Mouse (Mus musculus) embryonic facial prominence, embryonic 12.5 days (tissue): ENCODE results near the gene Purb. TPM values are rescaled to one million over a fixed set of nuclear protein-coding genes. Genes with fewer than 3 reads are reported as not detected.

Source experiments
- ATAC-seq: fragments of 200-750 bp; cut with Nextera tagmentation; 2 replicates; pipeline ENCODE4 v1.8.0; 2017; ENCODE audit not compliant: insufficient number of reproducible peaks, insufficient read depth, low FRiP score, low TSS enrichment
- H3K27ac ChIP-seq: fragments of 300-500 bp; sonication (generic); 2 replicates; pipeline ENCODE4 v1.5.1; 2016; ENCODE audit warnings: mild to moderate bottlenecking
- H3K27me3 ChIP-seq: fragments of 300-500 bp; sonication (generic); 2 replicates; pipeline ENCODE4 v1.6.1; 2016; ENCODE audit warnings: mild to moderate bottlenecking, moderate library complexity
- H3K36me3 ChIP-seq: fragments of 300-500 bp; sonication (generic); 2 replicates; pipeline ENCODE4 v1.6.1; 2016; ENCODE audit warnings: mild to moderate bottlenecking
- H3K4me1 ChIP-seq: fragments of 300-500 bp; sonication (generic); 2 replicates; pipeline ENCODE4 v1.6.1; 2016
- H3K4me2 ChIP-seq: fragments of 300-500 bp; sonication (generic); replicated peaks from 2 replicates; pipeline ENCODE4 v1.6.1; 2016; ENCODE audit warnings: mild to moderate bottlenecking, moderate library complexity
- H3K4me3 ChIP-seq: fragments of 300-500 bp; sonication (generic); 2 replicates; pipeline ENCODE4 v1.5.1; 2016; ENCODE audit warnings: mild to moderate bottlenecking
- H3K9ac ChIP-seq: fragments of 300-500 bp; sonication (generic); 2 replicates; pipeline ENCODE4 v1.6.1; 2016; ENCODE audit warnings: mild to moderate bottlenecking, moderate library complexity
- H3K9me3 ChIP-seq: fragments of 300-500 bp; sonication (generic); 2 replicates; pipeline ENCODE4 v1.6.1; 2016; ENCODE audit warnings: mild to moderate bottlenecking, moderate library complexity
- WGBS: fragments of 180-500 bp; shearing (Covaris S2); methylation state at CpG from one replicate; pipeline ENCODE4 v1.1.7; 2016; 5-methylcytosine and 5-hydroxymethylcytosine counted together
- polyA plus RNA-seq: library from polyadenylated mRNA; unstranded; fragments of >200 nt; fragmentation: Nextera tagmentation; extraction: Ambion mirVana; gene quantifications from 2 replicates; pipeline ENCODE4 v1.2.1, GENCODE M21; 2016

The Purb gene
- polyA plus RNA-seq, 1 experiment from 2014 or later = 21.7 TPM

DNA sequence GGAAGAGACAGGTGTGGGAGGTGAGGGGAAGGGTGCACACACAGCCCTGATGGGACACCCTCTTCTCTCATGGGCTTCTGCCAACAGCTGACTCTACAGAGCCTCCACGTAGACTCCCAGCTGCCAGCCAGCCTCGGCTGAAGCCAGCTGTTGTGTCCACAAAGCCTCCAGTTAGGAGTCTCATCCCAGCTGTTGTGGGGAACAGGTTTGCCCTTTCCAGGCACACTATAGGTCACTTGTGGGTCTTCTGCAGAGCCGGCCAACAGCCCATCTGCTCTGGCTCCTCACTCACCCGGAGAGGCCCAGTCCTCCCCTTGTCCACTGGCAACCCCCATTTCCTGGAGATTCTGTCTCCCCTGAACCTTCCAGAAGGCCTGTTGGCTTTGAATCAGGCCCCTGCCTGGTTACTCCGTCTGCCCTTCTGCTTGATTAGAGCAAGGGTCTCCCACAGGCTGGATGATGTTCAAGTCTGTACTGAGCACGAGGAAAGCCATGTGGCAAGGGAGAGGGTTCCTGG, 6.0 kb upstream of the Purb start:
- WGBS = 75% methylated on average over 6 of the region's 6 CpGs
- Histone ChIP-seq H3K9ac (no peak overlapping the region), H3K27ac (no peak overlapping the region), H3K9me3 (no peaks in the 10 kb centered on the region), H3K4me3 (no peak overlapping the region), H3K4me2 (no peak overlapping the region), H3K4me1 (no peaks in the 10 kb centered on the region), H3K36me3 (no peaks in the 10 kb centered on the region), H3K27me3 (no peaks in the 10 kb centered on the region)
- ATAC-seq = no peak

- ATAC-seq = no peak
- 84% methylated on average over 13 of the region's 13 CpGs for WGBS
- H3K36me3 ChIP-seq = no peaks in the 10 kb centered on the region
Measured at GRCm38 (mm10) chr11:6480681-6481405, 5.1 kb upstream of the Purb start.

GRCm38 (mm10) chr11:6480191-6480590, 4.5 kb upstream of the Purb start:
- H3K27me3 ChIP-seq = no peaks in the 10 kb centered on the region
- no peak overlapping the region for H3K4me3 ChIP-seq
- H3K36me3 ChIP-seq = no peaks in the 10 kb centered on the region
- no peak overlapping the region for H3K4me2 ChIP-seq
- H3K4me1 ChIP-seq = no peaks in the 10 kb centered on the region
- no peak for ATAC-seq
- 69% methylated on average over 7 of the region's 7 CpGs for WGBS
- H3K9me3 ChIP-seq = no peaks in the 10 kb centered on the region
- H3K27ac ChIP-seq = no peak overlapping the region
- H3K9ac ChIP-seq = no peak overlapping the region

More at GRCm38 (mm10) chr11:6480681-6481405, 5.1 kb upstream of the Purb start:
- Histone ChIP-seq H3K9ac (no peak overlapping the region), H3K4me3 (no peak overlapping the region), H3K4me2 (no peak overlapping the region), H3K27ac (no peak overlapping the region), H3K4me1 (no peaks in the 10 kb centered on the region), H3K9me3 (no peaks in the 10 kb centered on the region), H3K27me3 (no peaks in the 10 kb centered on the region)

DNA sequence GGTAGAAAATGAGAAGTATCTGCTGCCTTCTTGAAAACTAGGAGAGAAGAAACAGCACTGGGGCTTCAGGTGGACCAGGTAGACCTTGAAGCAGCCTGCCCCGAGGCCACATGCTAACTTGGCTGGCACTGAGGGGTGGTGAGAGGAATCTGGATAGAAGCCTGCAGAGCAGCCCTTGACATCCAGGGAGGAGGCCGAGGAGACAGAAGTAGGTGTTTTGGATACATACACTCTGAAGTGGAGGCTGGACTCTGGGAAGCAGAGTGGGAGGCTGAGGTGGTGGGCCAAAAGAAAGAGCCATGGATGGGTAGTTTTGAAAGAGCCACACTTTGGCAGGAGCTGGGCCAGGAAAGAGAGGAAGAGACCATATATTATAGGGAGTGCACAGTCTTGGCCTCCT, 3.5 kb upstream of the Purb start:
- H3K4me2 ChIP-seq = no peak overlapping the region
- no peaks in the 10 kb centered on the region for H3K9me3 ChIP-seq
- H3K27me3 ChIP-seq = no peaks in the 10 kb centered on the region
- H3K4me1 ChIP-seq = peaks cover 1% of the 10 kb centered on the region; the same call in 1 of the 2 replicates
- no peak overlapping the region for H3K9ac ChIP-seq
- H3K27ac ChIP-seq = no peak overlapping the region
- no peak overlapping the region for H3K4me3 ChIP-seq
- no peak for ATAC-seq
- H3K36me3 ChIP-seq = no peaks in the 10 kb centered on the region
- 74% methylated on average over 2 of the region's 2 CpGs for WGBS

DNA sequence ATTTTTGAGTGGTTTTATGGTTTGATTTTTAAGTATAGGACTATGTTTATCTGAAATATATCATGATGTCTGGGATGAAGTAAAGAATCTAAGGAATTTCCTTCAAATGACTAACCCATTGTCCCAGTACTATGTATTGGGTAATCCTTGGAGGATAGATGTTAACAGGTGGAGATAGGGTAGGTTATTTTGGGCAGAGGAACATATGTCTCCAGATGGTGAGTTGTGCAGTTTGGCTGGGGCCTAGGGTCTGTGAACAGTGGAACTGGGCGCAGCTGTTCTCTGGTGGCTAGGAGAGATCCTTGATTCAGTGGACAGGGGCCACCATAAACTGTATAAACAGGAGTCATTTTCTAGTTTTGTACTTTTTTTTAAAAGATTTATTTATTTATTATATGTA, 1.6 kb upstream of the Purb start:
- 84% methylated on average over 1 of the region's 1 CpGs for WGBS

DNA sequence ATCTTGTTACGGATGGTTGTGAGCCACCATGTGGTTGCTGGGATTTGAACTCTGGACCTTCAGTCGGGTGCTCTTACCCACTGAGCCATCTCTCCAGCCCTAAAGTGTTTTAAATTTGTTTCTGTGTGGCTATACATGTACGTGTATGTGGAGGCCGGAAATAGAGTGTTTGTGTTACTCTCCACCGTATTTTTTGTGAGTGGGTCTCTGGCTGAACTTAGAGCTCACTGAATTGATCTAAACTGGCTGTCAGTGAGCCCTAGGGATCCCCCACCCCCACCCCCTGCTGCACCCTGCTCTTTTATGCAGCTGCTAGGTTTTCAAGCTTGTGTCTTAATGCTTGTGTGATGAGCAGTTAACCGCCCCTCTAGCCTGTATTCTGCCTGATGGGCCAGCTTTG, 1.2 kb upstream of the Purb start:
- WGBS = 70% methylated on average over 6 of the region's 6 CpGs
- H3K27me3 ChIP-seq = no peaks in the 10 kb centered on the region

More for the DNA sequence above, 1.6 kb upstream of the Purb start:
- H3K9me3 ChIP-seq = no peaks in the 10 kb centered on the region
- no peaks in the 10 kb centered on the region for H3K36me3 ChIP-seq
- no peak overlapping the region for H3K4me2 ChIP-seq
- no peak overlapping the region for H3K9ac ChIP-seq
- no peak for ATAC-seq
- no peak overlapping the region for H3K27ac ChIP-seq
- peaks cover 16% of the 10 kb centered on the region for H3K4me1 ChIP-seq
- no peak overlapping the region for H3K4me3 ChIP-seq
- H3K27me3 ChIP-seq = no peaks in the 10 kb centered on the region

DNA sequence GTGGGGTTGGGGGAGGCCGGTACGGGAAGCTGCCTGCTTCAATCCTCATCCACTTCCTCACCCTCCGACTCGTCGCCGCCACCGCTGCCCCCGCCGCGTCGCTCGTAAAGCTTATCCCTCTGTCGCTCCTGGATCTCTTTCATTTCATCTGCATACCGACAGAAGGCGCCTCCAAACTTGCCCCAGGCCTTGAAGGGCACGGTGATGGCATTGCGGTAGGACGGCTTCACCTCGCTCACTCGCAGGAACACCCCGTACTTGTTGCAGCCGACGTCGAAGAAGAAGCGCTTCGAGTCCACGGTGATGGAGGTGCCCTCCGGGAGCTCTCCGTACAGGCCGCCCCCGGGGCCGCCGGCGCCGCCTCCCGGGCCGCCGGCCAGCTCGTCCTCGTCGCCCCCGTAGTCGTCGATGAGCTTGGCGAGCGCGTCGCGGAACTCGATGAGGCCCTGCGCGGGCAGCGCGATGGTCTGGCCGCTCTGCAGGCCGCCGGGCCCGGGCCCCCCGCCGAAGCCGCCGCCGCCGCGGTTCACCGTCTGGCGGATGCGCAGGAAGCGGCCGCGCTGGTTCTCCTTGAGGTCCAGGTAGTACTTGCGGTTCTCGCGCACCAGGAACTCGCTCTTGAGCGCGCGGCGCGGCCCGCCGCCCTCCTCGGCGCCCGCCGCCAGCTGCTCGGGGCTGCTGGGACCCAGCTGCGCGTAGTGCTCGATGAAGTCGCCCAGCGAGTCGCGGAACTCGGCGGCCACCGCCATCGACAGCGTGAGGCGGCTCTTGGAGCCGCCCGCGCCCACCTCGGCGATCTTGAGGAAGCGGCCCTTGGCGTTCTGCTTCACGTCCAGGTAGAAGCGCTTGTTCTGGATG, 614 bp downstream of the Purb start:
- 0 out of 2 replicates have a peak, but pooled peaks have one; percentile 3 for ATAC-seq
- Histone ChIP-seq H3K4me1 (peaks cover 34% of the 10 kb centered on the region), H3K36me3 (no peaks in the 10 kb centered on the region), H3K27me3 (no peaks in the 10 kb centered on the region), H3K9me3 (no peaks in the 10 kb centered on the region), H3K9ac (peak overlapping the region; percentile 92), H3K27ac (peak overlapping the region; percentile 98), H3K4me2 (peak overlapping the region; percentile 90), H3K4me3 (peak overlapping the region; percentile 99)
- WGBS = under 1% methylated on average over 109 of the region's 109 CpGs

More for the DNA sequence above, 1.2 kb upstream of the Purb start:
- Histone ChIP-seq H3K36me3 (no peaks in the 10 kb centered on the region), H3K4me3 (no peak overlapping the region), H3K9ac (no peak overlapping the region), H3K27ac (no peak overlapping the region), H3K9me3 (no peaks in the 10 kb centered on the region), H3K4me2 (no peak overlapping the region), H3K4me1 (peaks cover 19% of the 10 kb centered on the region)
- ATAC-seq = no peak

GRCm38 (mm10) chr11:6474381-6474780, 1.3 kb downstream of the Purb start:
- Histone ChIP-seq H3K4me1 (peaks cover 36% of the 10 kb centered on the region), H3K27ac (peak overlapping the region; percentile 98), H3K4me2 (peak overlapping the region; percentile 90), H3K4me3 (peak overlapping the region; percentile 99), H3K36me3 (no peaks in the 10 kb centered on the region), H3K9ac (peak overlapping the region; percentile 92), H3K27me3 (no peaks in the 10 kb centered on the region), H3K9me3 (no peaks in the 10 kb centered on the region)
- no peak for ATAC-seq
- WGBS = 39% methylated on average over 6 of the region's 6 CpGs

- Histone ChIP-seq H3K4me1 (peaks cover 36% of the 10 kb centered on the region), H3K27ac (no peak overlapping the region), H3K27me3 (no peaks in the 10 kb centered on the region), H3K9ac (peak overlapping the region; percentile 31), H3K4me3 (peak overlapping the region; percentile 41), H3K36me3 (peaks cover 4% of the 10 kb centered on the region), H3K4me2 (peak overlapping the region; percentile 90), H3K9me3 (no peaks in the 10 kb centered on the region)
- no peak for ATAC-seq
Measured at GRCm38 (mm10) chr11:6472076-6472475, 3.6 kb downstream of the Purb start.

DNA sequence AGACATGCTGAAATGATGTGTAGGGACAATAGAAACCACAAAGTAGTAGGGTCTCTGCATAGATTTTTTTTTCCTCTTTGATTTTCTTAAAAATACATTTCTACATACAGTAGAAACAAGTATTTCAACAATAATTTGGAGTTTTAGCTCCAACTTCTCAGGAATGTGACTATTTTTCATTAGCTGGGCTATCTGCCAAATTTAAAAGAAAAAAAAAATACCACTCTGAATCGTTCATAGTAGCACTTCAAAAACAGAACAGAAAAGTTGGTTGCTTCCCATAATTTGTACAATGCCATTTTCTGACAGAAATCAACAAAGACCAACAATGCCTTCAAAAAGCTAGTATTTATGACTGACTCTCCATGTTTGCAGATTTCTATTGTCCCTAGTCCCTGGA, 4.2 kb downstream of the Purb start:
- 25% methylated on average over 1 of the region's 1 CpGs for WGBS
- Histone ChIP-seq H3K4me1 (peaks cover 36% of the 10 kb centered on the region), H3K36me3 (peaks cover 10% of the 10 kb centered on the region)

DNA sequence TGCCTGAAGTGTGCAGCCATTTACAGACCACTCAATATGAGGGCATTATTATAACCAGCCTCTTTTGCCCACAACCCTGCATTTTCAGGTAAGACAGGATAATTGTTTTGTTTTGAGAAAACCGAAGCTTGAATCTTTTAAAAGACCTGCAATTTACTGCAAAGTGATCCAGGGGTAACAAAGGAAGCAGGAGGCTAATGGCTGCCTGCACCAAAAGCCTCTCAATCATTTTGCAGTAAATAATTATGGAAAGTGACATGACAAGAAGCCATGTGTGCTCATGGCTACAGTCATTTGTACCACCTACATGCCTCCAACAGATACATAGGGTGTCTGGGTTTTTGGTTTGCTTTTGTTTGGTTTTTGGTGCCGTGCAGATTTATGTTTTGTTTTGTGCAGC, 4.7 kb downstream of the Purb start:
- ATAC-seq = no peak
- Histone ChIP-seq H3K27ac (no peak overlapping the region), H3K4me2 (peak overlapping the region; percentile 90), H3K36me3 (peaks cover 15% of the 10 kb centered on the region), H3K9ac (no peak overlapping the region), H3K4me1 (peaks cover 36% of the 10 kb centered on the region), H3K27me3 (no peaks in the 10 kb centered on the region), H3K4me3 (peak overlapping the region; percentile 25), H3K9me3 (no peaks in the 10 kb centered on the region)
- 58% methylated on average over 2 of the region's 2 CpGs for WGBS

More for the DNA sequence above, 4.2 kb downstream of the Purb start:
- Histone ChIP-seq H3K27me3 (no peaks in the 10 kb centered on the region), H3K9me3 (no peaks in the 10 kb centered on the region), H3K4me2 (peak overlapping the region; percentile 90), H3K27ac (0 out of 2 replicates have a peak overlapping the region, but pooled peaks have one; percentile 17), H3K9ac (no peak overlapping the region), H3K4me3 (peak overlapping the region; percentile 41)
- ATAC-seq = no peak
